Mouse (Mus musculus) lung, adult 2 months (tissue): ENCODE results near the gene Shq1. TPM values are rescaled to one million over a fixed set of nuclear protein-coding genes. Genes with fewer than 3 reads are reported as not detected.

ENCODE experiments used
- DNase-seq: peaks from one replicate; pipeline ENCODE4 v3.0.0; 2022
- H3K4me1 ChIP-seq: fragments of 200-500 bp; 2 replicates; pipeline ENCODE4 v1.6.1; 2011; ENCODE audit warnings: low read length; ENCODE audit not compliant: control insufficient read depth, insufficient read depth
- H3K4me3 ChIP-seq: fragments of 200-500 bp; replicated peaks from 2 replicates; pipeline ENCODE3; 2011; ENCODE audit warnings: low read depth, mild to moderate bottlenecking, control low read depth, low read length; ENCODE audit errors: extremely low read depth
- CTCF ChIP-seq: fragments of 200-500 bp; IDR thresholded peaks from 2 replicates; pipeline ENCODE4 v1.5.1; 2011; ENCODE audit warnings: mild to moderate bottlenecking, low read length, control low read depth; ENCODE audit not compliant: insufficient read depth
- POLR2A ChIP-seq: fragments of 200-500 bp; IDR thresholded peaks from 2 replicates; pipeline ENCODE4 v1.6.1; 2011; ENCODE audit warnings: low read depth, mild to moderate bottlenecking, control low read depth, low read length, borderline replicate concordance; ENCODE audit errors: extremely low read depth
- WGBS: fragments of 180-500 bp; shearing (Covaris S2); methylation state at CpG from one replicate; pipeline ENCODE4 v1.1.7; 2018; 5-methylcytosine and 5-hydroxymethylcytosine counted together
- polyA plus RNA-seq: library from polyadenylated mRNA; depleted of rRNA; stranded (reverse); fragments of >200 nt; gene quantifications from 2 replicates; pipeline ENCODE4 v1.2.3, GENCODE M21; 2012; rRNA removed

Shq1 gene
- polyA plus RNA-seq, 1 experiment, result 3.0 TPM

DNA sequence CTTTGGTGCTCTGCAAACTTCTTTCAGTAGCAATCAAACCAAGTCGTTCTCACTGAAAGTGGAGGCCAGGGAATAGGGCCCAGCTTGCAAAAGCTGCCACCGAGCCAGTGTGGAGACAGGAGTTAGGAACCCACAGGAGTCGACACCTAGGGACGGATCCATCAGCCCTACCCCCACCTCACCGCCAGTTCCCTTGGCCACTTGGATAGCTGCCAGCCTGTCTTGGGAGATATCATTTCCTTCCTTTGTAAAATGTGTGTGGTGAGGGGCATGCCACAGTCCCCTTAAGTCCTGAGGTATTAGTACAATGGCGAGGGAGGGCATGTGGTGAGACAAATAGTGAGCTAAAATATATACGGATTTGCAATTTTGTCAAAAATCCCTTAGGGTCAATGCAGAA lies 142.4 kb downstream of the Shq1 start:
- DNase-seq, result no peak
- H3K4me1 ChIP-seq, result no peaks in the 10 kb centered on the region
- WGBS, result 32% methylated on average over 7 of the region's 7 CpGs
- no peak for TF ChIP-seq POLR2A
- no peak for TF ChIP-seq CTCF
- no peak overlapping the region for H3K4me3 ChIP-seq

DNA sequence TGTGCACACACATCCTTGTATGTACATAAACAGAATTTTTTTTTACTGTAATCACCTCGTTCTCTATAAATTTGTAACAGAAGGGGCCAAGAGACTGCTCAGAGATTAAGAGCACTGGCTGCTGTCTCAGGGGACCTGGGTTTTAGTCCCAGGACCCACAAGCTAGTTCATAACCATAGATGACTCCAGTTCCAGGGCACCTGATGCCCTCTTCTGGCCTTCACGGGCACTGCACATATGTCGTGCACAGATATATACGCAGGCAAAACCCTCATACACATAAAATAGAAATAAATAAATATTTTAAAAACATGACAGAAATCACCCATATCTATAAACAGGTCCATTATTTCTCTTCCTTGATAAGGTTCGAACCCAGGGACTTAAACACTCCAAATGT lies 143.0 kb downstream of the Shq1 start:
- TF ChIP-seq POLR2A, result no peak
- TF ChIP-seq CTCF, result peak; percentile 71
- no peaks in the 10 kb centered on the region for H3K4me1 ChIP-seq
- 91% methylated on average over 5 of the region's 5 CpGs for WGBS
- no peak for DNase-seq
- no peak overlapping the region for H3K4me3 ChIP-seq

DNA sequence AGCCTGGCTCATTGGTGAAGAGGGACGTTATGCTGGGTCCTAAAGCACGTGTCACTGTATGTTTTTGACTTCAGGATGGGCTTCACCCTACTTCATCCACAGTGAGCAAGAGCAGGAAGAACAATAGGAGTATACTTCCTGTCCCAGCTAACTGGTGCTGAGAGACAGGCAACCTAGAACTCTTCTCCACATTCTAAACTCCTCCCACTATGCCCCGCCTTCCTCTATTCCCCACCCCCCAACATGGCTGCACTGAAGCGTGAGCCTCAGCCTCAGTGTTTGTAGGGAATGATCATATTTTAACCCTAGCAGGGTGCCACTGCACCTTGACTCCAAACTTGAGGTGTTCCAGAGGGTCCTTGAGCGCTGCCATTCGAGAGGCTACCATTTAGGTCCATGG lies 143.8 kb downstream of the Shq1 start:
- TF ChIP-seq CTCF (no peak), POLR2A (no peak)
- WGBS, result 73% methylated on average over 6 of the region's 6 CpGs

DNA sequence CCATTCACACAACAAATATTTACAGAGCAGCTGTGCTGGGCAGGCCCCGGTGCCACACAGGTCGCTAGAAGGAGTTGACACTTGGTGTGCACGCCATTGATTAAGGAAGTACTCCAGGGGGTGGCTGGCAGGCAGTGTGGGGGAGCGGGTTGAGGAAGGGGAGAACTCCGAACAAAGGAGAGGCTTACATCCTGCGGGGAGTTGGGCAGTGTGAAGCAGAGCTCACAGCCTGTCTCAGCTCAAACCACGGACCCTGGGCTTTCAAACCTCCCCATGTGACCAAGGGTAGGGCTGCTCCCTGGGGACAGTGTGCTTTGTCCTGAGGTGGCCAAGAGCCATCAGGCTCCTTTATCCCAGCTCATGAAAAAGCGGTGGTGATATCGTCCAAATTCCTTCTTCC lies 144.9 kb downstream of the Shq1 start:
- H3K4me1 ChIP-seq, result no peaks in the 10 kb centered on the region
- DNase-seq, result no peak

More for the DNA sequence above, 143.8 kb downstream of the Shq1 start:
- no peak for DNase-seq
- Histone ChIP-seq H3K4me3 (no peak overlapping the region), H3K4me1 (no peaks in the 10 kb centered on the region)

DNA sequence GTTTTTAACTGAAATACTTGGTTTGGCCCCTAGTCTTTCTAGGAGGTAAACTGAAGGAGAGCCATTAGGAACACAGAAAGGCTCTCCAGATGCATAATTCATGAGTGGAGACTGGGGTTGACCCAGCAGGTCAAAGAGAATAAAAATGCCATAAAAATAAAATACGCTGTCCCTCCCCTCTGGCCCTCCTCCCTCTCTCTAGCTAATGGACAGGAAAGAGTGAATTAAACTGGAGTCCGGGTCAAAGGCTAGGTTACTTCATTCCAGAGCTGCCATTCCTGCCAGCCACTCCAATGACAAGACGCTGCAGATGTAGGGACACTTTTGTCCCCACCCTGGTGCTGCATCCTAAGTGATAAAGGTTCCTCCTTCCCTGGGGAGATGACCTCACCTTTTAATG lies 145.5 kb downstream of the Shq1 start:
- TF ChIP-seq POLR2A (no peak), CTCF (no peak)
- WGBS, result 39% methylated on average over 3 of the region's 3 CpGs
- Histone ChIP-seq H3K4me1 (no peaks in the 10 kb centered on the region), H3K4me3 (no peak overlapping the region)
- no peak for DNase-seq

More for the DNA sequence above, 144.9 kb downstream of the Shq1 start:
- 23% methylated on average over 9 of the region's 9 CpGs for whole genome bisulfite sequencing
- no peak overlapping the region for H3K4me3 ChIP-seq
- TF ChIP-seq CTCF (no peak), POLR2A (no peak)

DNA sequence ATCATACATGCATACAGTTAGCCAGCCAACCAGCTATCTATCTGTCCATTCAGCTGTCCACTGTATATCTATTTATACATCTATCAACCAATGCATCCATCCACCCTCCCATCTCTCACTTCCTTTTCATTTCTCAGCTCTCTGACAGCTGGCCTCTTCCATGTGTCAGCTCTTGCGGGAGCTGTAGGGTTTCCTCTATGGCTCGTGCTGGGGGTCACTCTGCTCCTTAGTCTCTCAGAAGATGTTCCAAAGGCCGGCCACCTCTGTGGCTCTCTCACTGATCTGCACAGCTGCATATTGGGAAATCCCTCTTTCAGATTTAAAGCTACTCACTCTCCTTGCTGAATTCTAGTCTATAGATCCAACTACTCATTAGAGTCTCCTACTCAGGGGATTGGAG lies 148.5 kb downstream of the Shq1 start:
- Histone ChIP-seq H3K4me1 (no peaks in the 10 kb centered on the region), H3K4me3 (no peak overlapping the region)
- WGBS, result 64% methylated on average over 3 of the region's 3 CpGs
- TF ChIP-seq POLR2A (no peak), CTCF (no peak)
- no peak for DNase-seq

DNA sequence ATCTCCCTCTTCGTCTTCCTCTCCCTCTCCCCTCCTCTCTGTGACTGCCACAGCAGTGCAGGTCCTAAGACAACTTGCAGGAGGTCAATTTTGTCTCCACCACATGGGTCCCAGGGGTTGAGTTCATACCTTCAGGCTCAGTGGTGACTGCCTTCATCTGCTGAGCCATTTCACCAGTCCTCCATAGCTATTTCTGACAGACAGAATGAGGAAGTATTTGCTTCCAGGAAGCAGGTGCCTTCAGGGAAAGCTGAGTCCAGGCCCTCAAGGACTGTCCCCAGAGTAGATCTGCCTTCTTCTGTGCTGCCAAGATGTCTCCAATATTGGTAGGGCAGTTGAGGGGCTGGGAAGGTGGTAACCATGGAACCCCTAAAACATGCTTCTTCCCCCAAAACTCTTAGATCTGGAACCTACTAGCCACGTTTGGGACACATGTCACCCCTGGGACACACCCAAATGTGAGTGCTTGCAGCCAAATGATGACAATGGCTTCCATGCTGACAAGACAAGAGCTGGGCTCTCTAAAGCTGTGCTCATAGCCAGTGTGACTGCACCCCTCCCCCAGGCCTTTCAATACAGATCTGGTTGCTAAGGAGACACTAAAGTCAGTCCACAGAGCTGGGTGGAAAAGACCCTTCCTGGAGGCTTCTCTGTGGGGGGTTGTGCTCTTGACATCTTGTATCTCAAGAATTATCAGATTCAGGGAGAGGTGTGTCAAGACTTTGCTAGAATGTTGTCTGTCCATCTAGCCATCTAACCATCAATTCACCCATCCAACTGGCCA lies 149.2 kb downstream of the Shq1 start:
- no peak for DNase-seq
- 62% methylated on average over 2 of the region's 2 CpGs for WGBS
- Histone ChIP-seq H3K4me1 (no peaks in the 10 kb centered on the region), H3K4me3 (no peak overlapping the region)
- TF ChIP-seq CTCF, result no peak
- TF ChIP-seq POLR2A, result no peak

DNA sequence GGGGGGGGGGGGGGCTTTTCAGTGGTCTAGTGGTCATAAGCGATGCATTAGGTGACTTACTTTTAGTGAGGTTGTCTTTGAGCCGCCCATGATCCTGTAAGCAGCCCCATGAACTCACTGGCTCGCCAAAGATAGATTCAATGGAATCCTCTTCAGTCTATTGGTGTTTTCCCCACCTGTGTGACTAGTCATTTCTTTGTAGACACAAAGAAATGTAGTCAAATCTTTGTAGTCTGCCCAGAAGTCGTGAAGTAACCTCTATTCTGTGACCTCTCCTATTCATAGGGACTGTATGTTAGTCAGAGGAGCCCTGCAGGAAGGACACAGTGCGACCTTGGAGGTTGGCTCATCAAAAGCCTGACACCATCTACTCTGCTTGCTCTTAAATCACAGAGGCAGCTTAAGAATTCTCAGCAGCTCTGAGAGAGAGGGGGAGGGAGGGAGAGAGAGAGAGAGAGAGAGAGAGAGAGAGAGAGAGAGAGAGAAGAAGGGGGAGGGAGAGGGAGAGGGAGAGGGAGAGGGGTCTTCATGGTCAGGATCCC lies 150.3 kb downstream of the Shq1 start:
- TF ChIP-seq CTCF (no peak), POLR2A (no peak)
- H3K4me1 ChIP-seq, result no peaks in the 10 kb centered on the region
- 75% methylated on average over 5 of the region's 5 CpGs for WGBS
- no peak overlapping the region for H3K4me3 ChIP-seq
- DNase-seq, result no peak

DNA sequence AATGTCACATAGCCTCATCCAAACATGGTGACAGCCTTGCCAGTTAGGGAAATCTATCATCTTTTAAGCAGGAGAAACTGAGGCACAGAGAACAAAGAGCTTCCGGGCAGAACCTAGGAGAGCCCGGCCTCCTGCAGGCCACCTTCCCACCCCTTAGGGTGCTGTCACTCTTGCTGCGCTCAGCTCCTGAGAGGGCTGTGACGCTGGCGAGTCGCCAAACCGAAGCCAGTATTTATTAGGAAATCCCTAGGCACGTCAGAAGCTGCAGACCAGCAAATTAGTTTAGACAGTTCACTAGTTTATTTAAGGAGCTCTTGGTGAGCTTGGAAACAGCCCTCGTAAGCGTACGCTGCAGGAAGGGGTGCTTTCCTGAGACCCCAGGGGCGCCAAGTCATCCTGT lies 151.1 kb downstream of the Shq1 start:
- H3K4me1 ChIP-seq, result no peaks in the 10 kb centered on the region
- no peak for DNase-seq
- no peak for TF ChIP-seq CTCF
- TF ChIP-seq POLR2A, result no peak
- H3K4me3 ChIP-seq, result no peak overlapping the region
- whole genome bisulfite sequencing, result 43% methylated on average over 12 of the region's 12 CpGs

Other genes starting within 250 kb of the Shq1 start
- 1.7 and 2.2 TPM in 2 replicates for gene Gxylt2, start 33.6 kb upstream of the Shq1 start, polyA plus RNA-seq
- gene Ppp4r2, start 162.5 kb upstream of the Shq1 start, polyA plus RNA-seq, result 14.1 and 20.9 TPM in 2 replicates